Mouse (Mus musculus): ENCODE results near the gene Bpnt1.
A peak's percentile ranks its signal among the peaks of the same experiment; 100 is the strongest.

Bpnt1 gene

GRCm38 (mm10) chr1:185333651-185334050 lies 1.7 kb downstream of the Bpnt1 start:
- no peak for DNase-seq

GRCm38 (mm10) chr1:185334136-185334535 lies 2.2 kb downstream of the Bpnt1 start:
- DNase-seq: no peak

GRCm38 (mm10) chr1:185335231-185335765 lies 3.3 kb downstream of the Bpnt1 start:
- no peak for DNase-seq

GRCm38 (mm10) chr1:185336535-185336934 lies 4.6 kb downstream of the Bpnt1 start:
- no peak for DNase-seq

- no peak for DNase-seq
Measured at GRCm38 (mm10) chr1:185342441-185342840, 10.5 kb downstream of the Bpnt1 start.

GRCm38 (mm10) chr1:185343422-185343821 lies 11.5 kb downstream of the Bpnt1 start:
- DNase-seq: no peak

GRCm38 (mm10) chr1:185346188-185346587 lies 14.2 kb downstream of the Bpnt1 start:
- no peak for DNase-seq

- DNase-seq: no peak
Measured at GRCm38 (mm10) chr1:185349741-185350140, 17.8 kb downstream of the Bpnt1 start.

- no peak for DNase-seq
Measured at GRCm38 (mm10) chr1:185350611-185351010, 18.7 kb downstream of the Bpnt1 start.

- no peak for DNase-seq
Measured at GRCm38 (mm10) chr1:185352151-185352550, 20.2 kb downstream of the Bpnt1 start.

GRCm38 (mm10) chr1:185353351-185353750 lies 21.4 kb downstream of the Bpnt1 start:
- no peak for DNase-seq

GRCm38 (mm10) chr1:185354731-185355130 lies 22.8 kb downstream of the Bpnt1 start:
- no peak for DNase-seq

- DNase-seq: no peak
Measured at GRCm38 (mm10) chr1:185356246-185356645, 24.3 kb downstream of the Bpnt1 start.

GRCm38 (mm10) chr1:185358211-185358610 lies 26.3 kb downstream of the Bpnt1 start:
- DNase-seq: no peak

- DNase-seq: peak; percentile 99
Measured at GRCm38 (mm10) chr1:185362677-185363520, 30.9 kb downstream of the Bpnt1 start, which contains the start of gene Eprs. Eprs (plus strand) TSS chr1:185363044.

- DNase-seq: peak in 1 of 2 experiments; percentile 21
Measured at GRCm38 (mm10) chr1:185363526-185364182, 31.7 kb downstream of the Bpnt1 start.

- no peak for DNase-seq
Measured at GRCm38 (mm10) chr1:185364183-185364540, 32.2 kb downstream of the Bpnt1 start.

- DNase-seq: no peak
Measured at GRCm38 (mm10) chr1:185367383-185367782, 35.4 kb downstream of the Bpnt1 start.

- no peak for DNase-seq
Measured at GRCm38 (mm10) chr1:185369979-185370378, 38.0 kb downstream of the Bpnt1 start.

- DNase-seq: no peak
Measured at GRCm38 (mm10) chr1:185376390-185376789, 44.4 kb downstream of the Bpnt1 start.

- no peak for DNase-seq
Measured at GRCm38 (mm10) chr1:185377429-185377828, 45.5 kb downstream of the Bpnt1 start.

- DNase-seq: no peak
Measured at GRCm38 (mm10) chr1:185401615-185402014, 69.7 kb downstream of the Bpnt1 start.

- peak; percentile 13 to 17 for DNase-seq
Measured at GRCm38 (mm10) chr1:185404021-185404420, 72.1 kb downstream of the Bpnt1 start.

GRCm38 (mm10) chr1:185405921-185406320 lies 74.0 kb downstream of the Bpnt1 start:
- no peak for DNase-seq
